In the genomic region with DNA sequence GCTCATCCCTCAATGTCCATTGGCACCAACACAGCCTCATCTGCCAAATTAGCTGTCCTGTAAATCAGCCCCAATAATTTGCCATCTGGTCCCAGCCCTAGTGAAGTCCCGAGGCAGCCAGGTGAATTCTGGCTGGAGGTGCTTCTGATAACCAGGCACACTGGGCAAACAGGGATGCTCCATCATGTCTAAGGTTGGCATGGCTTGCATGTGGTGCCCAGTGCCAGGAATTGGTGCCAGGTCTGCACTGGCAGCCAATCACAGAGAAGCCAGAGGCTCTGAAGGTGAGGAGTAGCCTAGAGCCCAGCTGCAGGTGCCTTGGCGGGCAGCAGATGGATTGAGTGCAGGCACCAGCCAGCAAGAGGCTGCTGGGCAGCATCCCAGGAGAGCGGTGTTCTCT, we compare ENCODE assay signal across 24 mouse cellular contexts.
DNase-seq lines count a peak whose midpoint lies in the region; ATAC-seq lines count a peak whose summit lies in the region.
"Had no signal": no experiment of that assay in that cellular context is flagged by ENCODE, and none has a peak within 500 bp of the region (broad histone marks: within the 10 kb centered on the region; RNA-seq: fewer than 3 reads in every experiment).

No protein-coding gene starts in this region.

- no peak overlapping the region for H3K4me2 ChIP-seq in heart, embryonic 11.5 days
- H3K4me2 ChIP-seq: embryonic facial prominence, embryonic 12.5 days; intestine, embryonic 15.5 days; liver, embryonic 13.5 days; neural tube, embryonic 13.5 days had no signal

- H3K4me1 ChIP-seq in heart, embryonic 11.5 days (ENCODE audit: control insufficient read depth, insufficient read depth, low read length): no peaks in the 10 kb centered on the region
- peaks cover 19% of the 10 kb centered on the region for H3K4me1 ChIP-seq in embryonic facial prominence, embryonic 10.5 days
- H3K4me1 ChIP-seq: intestine, embryonic 15.5 days; liver, embryonic 13.5 days had no signal

- WGBS in heart, embryonic 11.5 days (ENCODE audit: insufficient replicate concordance): 82% methylated on average over 3 of the region's 3 CpGs
- WGBS in embryonic facial prominence, embryonic 10.5 days: 90% methylated on average over 3 of the region's 3 CpGs

- H3K9ac ChIP-seq in heart, embryonic 11.5 days (ENCODE audit: low read depth, low read length): no peak overlapping the region
- H3K9ac ChIP-seq: embryonic facial prominence, embryonic 12.5 days; intestine, embryonic 15.5 days; liver, embryonic 13.5 days; neural tube, embryonic 13.5 days had no signal

- no peak overlapping the region for H3K27ac ChIP-seq in heart, embryonic 11.5 days (ENCODE audit: low read depth, low read length)
- H3K27ac ChIP-seq in embryonic facial prominence, embryonic 10.5 days (replicated peaks): no peak overlapping the region
- H3K27ac ChIP-seq: embryonic facial prominence, embryonic 12.5 days; heart, adult 2 months; intestine, embryonic 15.5 days; liver, embryonic 13.5 days; neural tube, embryonic 13.5 days had no signal

- no peaks in the 10 kb centered on the region for H3K27me3 ChIP-seq in heart, embryonic 11.5 days (ENCODE audit: control insufficient read depth, insufficient read depth, low read length)
- H3K27me3 ChIP-seq in embryonic facial prominence, embryonic 10.5 days (replicated peaks; ENCODE audit: low read depth, poor library complexity, severe bottlenecking): peaks cover 14% of the 10 kb centered on the region
- H3K27me3 ChIP-seq: embryonic facial prominence, embryonic 12.5 days; intestine, embryonic 15.5 days; liver, embryonic 13.5 days; neural tube, embryonic 13.5 days had no signal

- peak; percentile 85 for DNase-seq in left cerebral cortex, postnatal 4 days
- DNase-seq in left cerebral cortex, adult 8-10 months (ENCODE audit: low spot score in 2 of 2): no peak
- DNase-seq in cerebellum, adult 8-10 months: peak; percentile 90
- DNase-seq in cerebellum, postnatal 36 days: peak; percentile 89 to 91
- no peak for DNase-seq in urinary bladder, adult 18-20 months (ENCODE audit: low spot score in 2 of 2)
- no peak for DNase-seq in embryonic facial prominence, embryonic 10.5 days (ENCODE audit: low spot score)
- DNase-seq: adrenal gland, postnatal 25 days; gastrocnemius, postnatal 36 days; heart, adult 2 months; heart, postnatal 36 days; kidney, adult 8-10 months; kidney, postnatal 25 days; liver, embryonic 13.5 days; lung, adult 2 months; lung, postnatal 14 days; midbrain, embryonic 14.5 days; thymus, adult 18-20 months; thymus, postnatal 36 days had no signal

- peak; percentile 93 for ATAC-seq in cerebellum, adult (ENCODE audit: insufficient number of reproducible peaks, low FRiP score, low TSS enrichment)
- ATAC-seq in heart, embryonic 11.5 days (replicated peaks; ENCODE audit: insufficient number of reproducible peaks, low FRiP score, low TSS enrichment): no peak
- ATAC-seq: intestine, embryonic 15.5 days had no signal

- intact Hi-C loops in left cerebral cortex, postnatal 4 days (cut with DNase I): no loop called here

- no peaks in the 10 kb centered on the region for H3K36me3 ChIP-seq in heart, embryonic 11.5 days (ENCODE audit: control insufficient read depth, insufficient read depth, low read length)
- H3K36me3 ChIP-seq in embryonic facial prominence, embryonic 10.5 days (replicated peaks): no peaks in the 10 kb centered on the region
- H3K36me3 ChIP-seq: embryonic facial prominence, embryonic 12.5 days; intestine, embryonic 15.5 days; liver, embryonic 13.5 days; neural tube, embryonic 13.5 days had no signal

- no peak overlapping the region for H3K4me3 ChIP-seq in heart, embryonic 11.5 days (ENCODE audit: low read depth, low read length)
- no peak overlapping the region for H3K4me3 ChIP-seq in embryonic facial prominence, embryonic 10.5 days
- H3K4me3 ChIP-seq: embryonic facial prominence, embryonic 12.5 days; heart, adult 2 months; intestine, embryonic 15.5 days; liver, embryonic 13.5 days; myocyte; neural tube, embryonic 13.5 days had no signal

- peaks cover 5% of the 10 kb centered on the region for H3K9me3 ChIP-seq in heart, embryonic 11.5 days (replicated peaks; ENCODE audit: control insufficient read depth, low read length)
- H3K9me3 ChIP-seq in embryonic facial prominence, embryonic 10.5 days: peaks cover 8% of the 10 kb centered on the region; the same call in 1 of the 2 replicates
- H3K9me3 ChIP-seq: embryonic facial prominence, embryonic 12.5 days; intestine, embryonic 15.5 days had no signal

Comparison
In these comparisons a context has a peak if more than half of its experiments do, and no peak if none do; other contexts are left out.
1. DNase-seq: peak in left cerebral cortex, postnatal 4 days (single experiment), cerebellum, adult 8-10 months (single experiment) and cerebellum, postnatal 36 days (2 of 2); none in left cerebral cortex, adult 8-10 months (0 of 2), urinary bladder, adult 18-20 months (0 of 2) and embryonic facial prominence, embryonic 10.5 days (single experiment).